Mouse (Mus musculus): ENCODE data around the gene Sh3rf1. TPM values are rescaled to one million over a fixed set of nuclear protein-coding genes. Genes with fewer than 3 reads are reported as not detected.

Gene Sh3rf1
- polyA plus RNA-seq, 1 experiment: 13.8 TPM

DNA sequence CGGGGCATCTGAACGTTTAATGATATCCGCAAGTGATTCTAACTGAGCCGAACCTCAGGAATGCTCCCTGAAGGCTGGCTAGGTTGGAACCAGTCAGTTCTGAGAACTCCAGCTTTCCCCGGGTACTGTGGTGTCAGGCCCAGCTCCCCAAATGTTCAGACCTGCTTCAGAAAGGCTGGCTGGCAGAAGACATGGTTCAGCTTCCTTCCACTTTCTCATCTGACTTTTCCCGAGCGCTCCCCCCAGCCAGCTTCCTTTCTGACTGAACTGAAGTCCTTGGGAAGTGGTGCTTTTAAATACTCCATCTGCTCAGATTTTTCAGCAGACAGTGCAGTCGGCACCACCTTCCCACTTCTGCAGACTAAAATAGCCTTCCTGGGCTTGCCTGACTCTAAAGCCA is 6.2 kb upstream of the Sh3rf1 start:
- TF ChIP-seq CTCF (IDR thresholded peaks at IDR 0.05; ENCODE audit: extremely low read depth, insufficient read depth, low read length) (no peak), POLR2A (IDR thresholded peaks at IDR 0.05; ENCODE audit: extremely low read depth, insufficient read depth, low read length) (no peak)
- Histone ChIP-seq H3K4me3 (ENCODE audit: insufficient read depth, low read length) (no peak overlapping the region), H3K4me1 (ENCODE audit: control insufficient read depth, insufficient read depth, low read length) (no peaks in the 10 kb centered on the region; the same call in 1 of the 2 replicates), H3K27ac (ENCODE audit: insufficient read depth, low read length) (no peak overlapping the region)

DNA sequence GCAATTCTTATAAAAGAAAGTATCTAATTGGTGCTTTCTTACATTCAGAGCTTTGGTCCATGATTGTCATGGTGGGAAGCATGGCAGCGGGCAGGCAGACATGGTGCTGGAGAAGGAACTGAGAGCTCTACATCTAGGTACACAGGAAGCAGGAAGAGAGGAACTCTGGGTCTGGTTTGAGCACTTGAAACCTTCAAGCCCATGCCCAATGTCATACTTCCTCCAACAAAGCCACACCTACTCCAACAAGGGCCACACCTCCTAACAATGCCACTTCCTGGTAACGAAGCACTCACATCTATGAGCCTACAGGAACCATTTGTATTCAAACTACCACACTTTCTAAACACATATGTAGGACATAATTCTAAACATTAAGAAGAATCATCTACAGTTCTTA is 5.2 kb upstream of the Sh3rf1 start:
- H3K4me1 ChIP-seq (ENCODE audit: control insufficient read depth, insufficient read depth, low read length): no peaks in the 10 kb centered on the region; the same call in 1 of the 2 replicates
- H3K4me3 ChIP-seq (ENCODE audit: insufficient read depth, low read length): no peak overlapping the region
- no peak overlapping the region for H3K27ac ChIP-seq (ENCODE audit: insufficient read depth, low read length)
- no peak for TF ChIP-seq POLR2A (IDR thresholded peaks at IDR 0.05; ENCODE audit: extremely low read depth, insufficient read depth, low read length)
- no peak for TF ChIP-seq CTCF (IDR thresholded peaks at IDR 0.05; ENCODE audit: extremely low read depth, insufficient read depth, low read length)

DNA sequence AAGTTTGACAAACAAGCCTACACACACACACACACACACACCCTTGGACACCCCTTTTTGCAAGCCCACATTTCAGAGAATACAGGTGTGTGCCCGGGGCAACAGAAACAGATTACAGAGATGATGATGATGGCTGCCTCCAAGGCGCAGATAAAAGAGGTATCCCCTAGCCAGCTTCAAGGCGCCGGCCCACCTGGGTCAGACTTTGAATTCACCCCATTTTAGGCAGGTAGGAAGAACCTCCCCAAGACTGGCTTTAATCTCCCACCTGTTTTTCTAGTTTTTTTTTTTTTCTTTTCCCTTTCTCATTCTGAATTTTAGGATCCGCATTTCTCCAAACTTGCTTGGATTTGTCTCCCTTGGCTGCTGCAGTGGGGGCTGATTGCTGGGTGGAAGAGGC is 389 bp upstream of the Sh3rf1 start:
- H3K4me3 ChIP-seq (ENCODE audit: insufficient read depth, low read length): peak overlapping the region; percentile 99
- TF ChIP-seq CTCF (IDR thresholded peaks at IDR 0.05; ENCODE audit: extremely low read depth, insufficient read depth, low read length) (no peak), POLR2A (IDR thresholded peaks at IDR 0.05; ENCODE audit: extremely low read depth, insufficient read depth, low read length) (no peak)
- 0 out of 2 replicates have a peak overlapping the region, but pooled peaks have one; percentile 97 for H3K27ac ChIP-seq (ENCODE audit: insufficient read depth, low read length)
- peaks cover 7% of the 10 kb centered on the region for H3K4me1 ChIP-seq (ENCODE audit: control insufficient read depth, insufficient read depth, low read length)

DNA sequence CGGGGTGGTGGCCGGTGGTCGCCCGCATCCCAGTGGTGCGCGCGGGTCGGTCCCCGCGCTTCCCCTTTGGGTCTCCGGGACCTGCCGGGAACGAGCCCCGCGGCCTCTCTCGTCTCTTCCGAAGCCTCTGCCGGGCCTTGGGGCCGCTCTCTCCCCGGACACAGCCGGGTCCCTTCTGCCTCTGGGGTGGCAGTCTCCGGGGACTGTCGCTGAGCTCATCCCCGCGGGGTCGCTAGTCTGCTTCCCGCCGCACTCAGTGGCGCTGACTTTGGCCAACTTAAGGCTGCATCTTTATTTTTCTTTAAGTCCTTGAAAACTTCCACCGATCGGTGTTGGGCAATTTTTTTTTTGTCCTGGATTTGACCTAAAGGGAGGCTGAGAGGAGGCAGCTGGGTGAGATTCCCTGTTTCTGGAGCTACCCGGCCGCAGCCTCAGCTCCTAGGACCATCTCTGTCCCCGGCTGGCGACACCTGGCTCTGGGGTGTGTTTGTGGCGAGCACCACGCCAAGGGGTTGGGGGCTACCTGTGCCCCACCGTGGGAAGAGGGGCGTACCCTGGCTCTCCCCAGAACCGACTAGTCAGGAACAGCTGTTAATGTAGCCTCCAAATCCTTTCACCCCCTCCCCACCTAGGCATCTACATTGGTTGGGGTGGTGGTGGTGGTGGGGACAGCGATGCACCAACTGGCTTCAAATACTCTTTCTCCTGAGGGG is 864 bp downstream of the Sh3rf1 start:
- H3K4me3 ChIP-seq (ENCODE audit: insufficient read depth, low read length): peak overlapping the region; percentile 99
- peak overlapping the region; percentile 97 for H3K27ac ChIP-seq (ENCODE audit: insufficient read depth, low read length)
- peaks cover 7% of the 10 kb centered on the region for H3K4me1 ChIP-seq (ENCODE audit: control insufficient read depth, insufficient read depth, low read length)
- TF ChIP-seq POLR2A (IDR thresholded peaks at IDR 0.05; ENCODE audit: extremely low read depth, insufficient read depth, low read length) (no peak), CTCF (IDR thresholded peaks at IDR 0.05; ENCODE audit: extremely low read depth, insufficient read depth, low read length) (no peak)

DNA sequence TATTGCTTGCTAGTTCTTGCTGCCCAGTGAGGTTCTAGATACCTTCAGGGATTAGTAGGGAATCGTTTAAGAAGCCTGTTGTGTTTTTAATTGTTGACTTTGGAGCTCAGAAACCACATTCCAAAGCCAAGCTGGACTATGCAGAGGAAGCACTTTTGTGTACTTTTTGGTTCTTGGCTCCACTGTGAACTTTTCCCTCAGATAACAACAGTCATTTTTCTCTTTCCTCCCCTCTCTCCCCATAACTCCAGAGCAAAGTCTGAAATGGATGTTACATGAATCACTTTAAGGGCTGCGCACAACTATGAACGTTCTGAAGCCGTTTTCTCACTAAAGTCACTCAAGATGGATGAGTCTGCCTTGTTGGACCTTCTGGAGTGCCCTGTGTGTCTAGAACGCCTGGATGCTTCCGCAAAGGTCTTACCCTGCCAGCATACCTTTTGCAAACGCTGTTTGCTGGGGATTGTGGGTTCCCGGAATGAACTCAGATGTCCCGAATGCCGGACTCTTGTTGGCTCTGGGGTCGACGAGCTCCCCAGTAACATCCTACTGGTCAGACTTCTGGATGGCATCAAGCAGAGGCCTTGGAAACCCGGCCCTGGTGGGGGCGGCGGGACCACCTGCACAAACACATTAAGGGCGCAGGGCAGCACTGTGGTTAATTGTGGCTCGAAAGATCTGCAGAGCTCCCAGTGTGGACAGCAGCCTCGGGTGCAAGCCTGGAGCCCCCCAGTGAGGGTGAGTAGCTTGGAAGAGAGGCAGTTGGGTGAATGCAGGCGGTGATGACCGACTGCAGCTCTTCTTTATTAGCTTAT is 2.1 kb downstream of the Sh3rf1 start:
- Histone ChIP-seq H3K4me1 (ENCODE audit: control insufficient read depth, insufficient read depth, low read length) (peaks cover 7% of the 10 kb centered on the region), H3K27ac (ENCODE audit: insufficient read depth, low read length) (no peak overlapping the region; the same call in 1 of the 2 replicates), H3K4me3 (ENCODE audit: insufficient read depth, low read length) (peak overlapping the region; percentile 99)
- TF ChIP-seq POLR2A (IDR thresholded peaks at IDR 0.05; ENCODE audit: extremely low read depth, insufficient read depth, low read length) (no peak), CTCF (IDR thresholded peaks at IDR 0.05; ENCODE audit: extremely low read depth, insufficient read depth, low read length) (no peak)

DNA sequence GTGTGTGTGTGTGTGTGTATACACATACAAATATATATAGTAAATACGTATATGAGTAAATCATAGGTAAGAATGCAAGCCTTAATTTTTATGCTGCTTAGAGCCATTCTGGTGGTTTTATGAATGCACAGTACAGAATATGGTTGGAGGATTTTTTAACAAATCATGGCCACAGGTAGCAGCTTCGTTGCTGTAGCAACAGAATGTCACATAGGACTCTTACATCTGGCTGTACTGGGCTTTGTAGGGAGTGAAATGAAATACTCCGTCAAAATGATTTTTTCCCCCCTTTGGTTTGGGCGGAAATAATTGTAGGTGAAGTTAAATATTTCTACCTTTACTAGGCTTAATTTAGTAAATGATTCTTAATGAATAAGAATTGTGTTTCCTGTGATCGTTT is 3.0 kb downstream of the Sh3rf1 start:
- TF ChIP-seq CTCF (IDR thresholded peaks at IDR 0.05; ENCODE audit: extremely low read depth, insufficient read depth, low read length) (no peak), POLR2A (IDR thresholded peaks at IDR 0.05; ENCODE audit: extremely low read depth, insufficient read depth, low read length) (no peak)
- Histone ChIP-seq H3K27ac (ENCODE audit: insufficient read depth, low read length) (no peak overlapping the region), H3K4me3 (ENCODE audit: insufficient read depth, low read length) (no peak overlapping the region; the same call in 1 of the 2 replicates)

DNA sequence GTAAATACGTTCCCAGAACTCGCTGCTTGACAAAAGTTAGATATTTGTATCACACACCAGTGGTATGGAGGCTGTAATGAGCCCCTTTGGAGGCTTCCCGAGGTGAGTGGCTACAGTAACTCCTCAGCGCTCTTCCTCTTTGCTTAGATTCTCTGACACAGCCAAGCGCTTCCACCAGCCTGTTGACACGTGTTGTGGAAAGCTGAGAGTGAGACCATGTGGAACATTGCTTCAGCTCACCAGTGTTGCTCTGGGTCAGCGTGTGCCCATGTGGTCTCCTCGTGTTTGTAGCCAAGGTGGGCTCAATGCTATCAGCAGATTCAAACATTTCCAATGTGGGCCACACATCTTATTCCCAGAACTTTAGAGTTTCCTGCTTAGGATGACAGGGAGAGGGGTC is 5.0 kb downstream of the Sh3rf1 start:
- Histone ChIP-seq H3K4me1 (ENCODE audit: control insufficient read depth, insufficient read depth, low read length) (peaks cover 7% of the 10 kb centered on the region), H3K27ac (ENCODE audit: insufficient read depth, low read length) (no peak overlapping the region), H3K4me3 (ENCODE audit: insufficient read depth, low read length) (no peak overlapping the region)
- no peak for TF ChIP-seq POLR2A (IDR thresholded peaks at IDR 0.05; ENCODE audit: extremely low read depth, insufficient read depth, low read length)
- TF ChIP-seq CTCF (IDR thresholded peaks at IDR 0.05; ENCODE audit: extremely low read depth, insufficient read depth, low read length): no peak

More for the DNA sequence above, 3.0 kb downstream of the Sh3rf1 start:
- H3K4me1 ChIP-seq (ENCODE audit: control insufficient read depth, insufficient read depth, low read length): peaks cover 7% of the 10 kb centered on the region

DNA sequence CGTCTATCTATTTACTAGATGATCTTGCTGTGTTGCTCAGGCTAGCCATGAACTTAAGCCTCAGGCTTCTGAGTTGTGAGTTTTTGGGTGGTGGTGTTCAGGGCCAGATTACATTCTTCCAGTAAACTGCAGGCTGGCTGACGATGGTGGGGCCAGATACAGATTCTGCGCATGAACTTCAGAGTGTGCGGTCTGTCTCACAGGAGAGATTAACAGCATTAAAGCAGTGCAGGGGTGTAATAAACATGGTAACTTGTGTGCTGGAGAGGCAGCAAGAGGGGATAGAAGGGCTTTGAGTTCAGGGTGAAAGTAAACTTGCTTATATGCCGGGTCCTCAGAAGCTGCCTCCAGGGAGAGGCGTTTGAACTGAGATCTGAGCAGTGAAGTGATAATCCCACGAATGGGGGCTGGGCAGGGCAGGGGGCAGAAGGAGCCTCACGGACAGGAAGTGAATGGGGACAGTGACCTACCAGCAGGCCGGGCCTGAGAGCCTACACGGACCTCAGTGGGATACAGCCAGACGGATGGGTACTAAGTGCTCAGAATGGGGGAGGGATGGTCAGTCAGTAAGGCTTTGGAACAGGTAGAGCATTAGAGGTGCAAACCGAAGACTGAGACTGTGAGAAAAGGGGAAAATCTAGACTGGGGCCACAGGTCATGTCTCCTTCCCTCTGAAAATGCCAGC is 6.0 kb downstream of the Sh3rf1 start:
- Histone ChIP-seq H3K4me3 (ENCODE audit: insufficient read depth, low read length) (no peak overlapping the region), H3K27ac (ENCODE audit: insufficient read depth, low read length) (no peak overlapping the region), H3K4me1 (ENCODE audit: control insufficient read depth, insufficient read depth, low read length) (peaks cover 7% of the 10 kb centered on the region)
- TF ChIP-seq POLR2A (IDR thresholded peaks at IDR 0.05; ENCODE audit: extremely low read depth, insufficient read depth, low read length): no peak
- TF ChIP-seq CTCF (IDR thresholded peaks at IDR 0.05; ENCODE audit: extremely low read depth, insufficient read depth, low read length): no peak

Data from cortical plate, adult 2 months (tissue).